Mouse (Mus musculus) ES-CJ7 (cell line): ENCODE measurements around the gene Kctd2.
A peak's percentile ranks its signal among the peaks of the same experiment; 100 is the strongest.
"Not testable (repeated sequence)": the region's sequence is repeated elsewhere in the genome, so short reads cannot be mapped to it uniquely, and the experiment has no call there.

Experiments used
- DNase-seq: peaks from one replicate; pipeline ENCODE4 v3.0.0; 2011; ENCODE audit warnings: low read depth, low spot score

Kctd2 gene

GRCm38 (mm10) chr11:115419531-115420237, at the start of gene Kctd2, which contains the start of gene Atp5h:
Kctd2 (plus strand) TSS chr11:115420128.
Atp5h (minus strand) TSS chr11:115419962.
- peak; percentile 97 for DNase-seq

- DNase-seq = no peak
These were observed 49.6 kb upstream of the Kctd2 start for GRCm38 (mm10) chr11:115370368-115370767.

- no peak for DNase-seq
These were observed 48.6 kb upstream of the Kctd2 start for GRCm38 (mm10) chr11:115371354-115371753.

GRCm38 (mm10) chr11:115372015-115372414, 47.9 kb upstream of the Kctd2 start:
- no peak for DNase-seq

- DNase-seq = no peak
These were observed 47.2 kb upstream of the Kctd2 start for GRCm38 (mm10) chr11:115372737-115373136.

GRCm38 (mm10) chr11:115373805-115374694, 45.9 kb upstream of the Kctd2 start:
- DNase-seq = no peak

GRCm38 (mm10) chr11:115374695-115375425, 45.1 kb upstream of the Kctd2 start:
- no peak for DNase-seq

GRCm38 (mm10) chr11:115376722-115377121, 43.2 kb upstream of the Kctd2 start:
- no peak for DNase-seq

- DNase-seq = no peak
These were observed 42.7 kb upstream of the Kctd2 start for GRCm38 (mm10) chr11:115377254-115377653.

GRCm38 (mm10) chr11:115377854-115378253, 42.1 kb upstream of the Kctd2 start:
- peak; percentile 48 for DNase-seq

GRCm38 (mm10) chr11:115381276-115381675, 38.7 kb upstream of the Kctd2 start:
- no peak for DNase-seq

- DNase-seq = peak; percentile 90
These were observed 38.0 kb upstream of the Kctd2 start, which contains the start of gene Cdr2l for GRCm38 (mm10) chr11:115381743-115382539. Cdr2l (plus strand) TSS chr11:115381916.

- DNase-seq = no peak
These were observed 37.0 kb upstream of the Kctd2 start for GRCm38 (mm10) chr11:115382891-115383290.

GRCm38 (mm10) chr11:115383701-115384474, 36.0 kb upstream of the Kctd2 start:
- DNase-seq = no peak

- no peak for DNase-seq
These were observed 35.3 kb upstream of the Kctd2 start for GRCm38 (mm10) chr11:115384587-115384986.

- not testable (repeated sequence) for DNase-seq
These were observed 33.1 kb upstream of the Kctd2 start for GRCm38 (mm10) chr11:115386859-115387258.

GRCm38 (mm10) chr11:115391358-115391757, 28.6 kb upstream of the Kctd2 start:
- DNase-seq = no peak

- peak; percentile 86 for DNase-seq
These were observed 26.1 kb upstream of the Kctd2 start for GRCm38 (mm10) chr11:115393721-115394325.

- DNase-seq = no peak
These were observed 21.8 kb upstream of the Kctd2 start for GRCm38 (mm10) chr11:115398085-115398484.

GRCm38 (mm10) chr11:115400126-115400525, 19.8 kb upstream of the Kctd2 start:
- no peak for DNase-seq
